Mouse (Mus musculus) ovary, postnatal 14 days (tissue): ENCODE results near the gene 1110004F10Rik.

Experiments
- DNase-seq: peaks from one replicate; pipeline ENCODE4 v3.0.0; 2022; ENCODE audit warnings: low spot score

Gene 1110004F10Rik

GRCm38 (mm10) chr7:116145030-116145429 lies 105.8 kb downstream of the 1110004F10Rik start:
- DNase-seq, result no peak

- DNase-seq, result no peak
Observed at GRCm38 (mm10) chr7:116147114-116147513, 107.9 kb downstream of the 1110004F10Rik start.

- no peak for DNase-seq
Observed at GRCm38 (mm10) chr7:116149568-116149967, 110.4 kb downstream of the 1110004F10Rik start.

- DNase-seq, result no peak
Observed at GRCm38 (mm10) chr7:116153781-116154368, 114.7 kb downstream of the 1110004F10Rik start.
